Mouse (Mus musculus) heart, adult 2 months (tissue): Measurements from ENCODE around the gene Sypl2.

Source experiments
- CTCF ChIP-seq: fragments of 200-600 bp; IDR thresholded peaks from 2 replicates; pipeline ENCODE4 v1.8.1; 2022; ENCODE audit warnings: antibody characterized with exemption, mild to moderate bottlenecking, moderate library complexity
- EP300 ChIP-seq: fragments of 200-500 bp; IDR thresholded peaks from 2 replicates; pipeline ENCODE4 v1.6.1; 2011; ENCODE audit warnings: low read depth, low read length, control low read depth; ENCODE audit not compliant: insufficient read depth
- POLR2A ChIP-seq: fragments of 200-500 bp; IDR thresholded peaks from 2 replicates; pipeline ENCODE4 v1.6.1; 2011; ENCODE audit warnings: mild to moderate bottlenecking, low read depth, low read length, control low read depth; ENCODE audit not compliant: insufficient read depth

GRCm38 (mm10) chr3:108184742-108185141 is 41.7 kb downstream of the Sypl2 start:
- TF ChIP-seq EP300: no peak
- no peak for TF ChIP-seq POLR2A
- TF ChIP-seq CTCF: no peak
